Mouse (Mus musculus) erythroblast, embryonic 14.5 days (primary cell): ENCODE measurements around the gene Osbp. TPM values are rescaled to one million over a fixed set of nuclear protein-coding genes. Genes with fewer than 3 reads are reported as not detected.
A peak's percentile ranks its signal among the peaks of the same experiment; 100 is the strongest.

Experiments used
- H3K27me3 ChIP-seq: 2 replicates; pipeline ENCODE4 v1.6.1; 2012; ENCODE audit warnings: inconsistent platforms; ENCODE audit not compliant: control insufficient read depth
- H3K36me3 ChIP-seq: 2 replicates; pipeline ENCODE4 v1.6.1; 2012; ENCODE audit warnings: mild to moderate bottlenecking, inconsistent platforms; ENCODE audit not compliant: control insufficient read depth
- H3K4me1 ChIP-seq: 2 replicates; pipeline ENCODE4 v1.6.1; 2012; ENCODE audit warnings: inconsistent platforms; ENCODE audit not compliant: control insufficient read depth
- H3K4me3 ChIP-seq: replicated peaks from 2 replicates; pipeline ENCODE3; 2012; ENCODE audit warnings: moderate library complexity, mild to moderate bottlenecking, inconsistent platforms
- H3K9me3 ChIP-seq: 2 replicates; pipeline ENCODE4 v1.6.1; 2012; ENCODE audit warnings: low read length, inconsistent platforms, mixed read lengths; ENCODE audit not compliant: control insufficient read depth
- GATA1 ChIP-seq: IDR thresholded peaks from 2 replicates; pipeline ENCODE4 v1.6.1; 2012; ENCODE audit warnings: low read length, inconsistent platforms, mixed read lengths
- TAL1 ChIP-seq: IDR thresholded peaks from 3 replicates; pipeline ENCODE4 v1.6.1; 2012; ENCODE audit warnings: low read length, inconsistent platforms, mixed read lengths
- polyA plus RNA-seq: library from polyadenylated mRNA; stranded (reverse); fragments of >175 nt; gene quantifications from 2 replicates; pipeline ENCODE4 v1.2.3, GENCODE M21; 2012

Gene Osbp
- polyA plus RNA-seq, 1 experiment, result 0.53 TPM

GRCm38 (mm10) chr19:11956636-11957035, 9.1 kb upstream of the Osbp start:
- Histone ChIP-seq H3K27me3 (no peaks in the 10 kb centered on the region), H3K4me1 (peaks cover 7% of the 10 kb centered on the region; the same call in 1 of the 2 replicates), H3K4me3 (no peak overlapping the region), H3K36me3 (no peaks in the 10 kb centered on the region), H3K9me3 (no peaks in the 10 kb centered on the region)
- no peak for TF ChIP-seq TAL1
- no peak for TF ChIP-seq GATA1

DNA sequence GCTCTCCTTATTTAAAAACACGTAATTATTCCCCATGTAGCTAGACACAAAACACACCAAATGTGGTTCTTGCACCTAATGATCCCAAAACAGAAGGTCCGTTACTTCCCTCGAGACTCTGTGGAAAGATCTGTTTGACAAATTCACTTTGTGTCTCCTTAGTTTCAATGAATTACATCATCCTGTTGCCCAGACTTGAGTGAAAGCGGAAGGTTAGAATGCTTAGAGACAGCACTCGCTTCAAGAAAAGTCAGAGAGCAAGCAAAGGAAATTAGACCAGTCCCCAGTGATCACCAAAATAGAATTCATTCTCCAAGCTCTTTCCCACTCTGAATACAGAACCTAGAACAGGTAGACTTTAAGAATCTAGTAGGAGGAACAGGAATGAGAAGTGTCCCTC, 8.3 kb upstream of the Osbp start:
- peaks cover 7% of the 10 kb centered on the region; the same call in 1 of the 2 replicates for H3K4me1 ChIP-seq
- H3K9me3 ChIP-seq, result no peaks in the 10 kb centered on the region
- no peak for TF ChIP-seq GATA1
- TF ChIP-seq TAL1, result no peak
- H3K27me3 ChIP-seq, result peaks cover under 1% of the 10 kb centered on the region; the same call in 1 of the 2 replicates
- H3K4me3 ChIP-seq, result no peak overlapping the region
- H3K36me3 ChIP-seq, result no peaks in the 10 kb centered on the region

DNA sequence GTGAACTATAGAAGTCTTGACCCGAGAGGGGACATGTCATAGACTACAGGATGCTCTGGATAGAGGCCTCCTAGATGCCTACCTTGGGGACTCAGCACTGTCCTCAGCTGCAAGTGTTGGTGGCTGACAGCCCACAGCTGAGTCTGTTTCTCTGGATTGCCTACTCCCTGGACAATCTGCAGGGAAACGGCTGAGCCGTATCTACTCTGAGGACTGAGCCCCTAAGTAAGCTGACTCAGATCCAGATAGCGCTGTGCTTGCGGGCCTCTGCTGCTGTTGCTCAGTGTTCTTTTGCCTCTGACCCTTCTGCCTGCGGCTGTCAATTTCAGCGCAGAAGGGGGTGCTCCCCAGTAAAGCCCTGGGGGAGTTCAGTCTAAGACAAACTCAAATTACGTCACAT, 7.9 kb upstream of the Osbp start:
- Histone ChIP-seq H3K4me3 (no peak overlapping the region), H3K9me3 (no peaks in the 10 kb centered on the region), H3K4me1 (peaks cover 7% of the 10 kb centered on the region; the same call in 1 of the 2 replicates), H3K36me3 (no peaks in the 10 kb centered on the region), H3K27me3 (peaks cover 3% of the 10 kb centered on the region)
- TF ChIP-seq GATA1 (no peak), TAL1 (no peak)

- Histone ChIP-seq H3K9me3 (peaks cover 4% of the 10 kb centered on the region; the same call in 1 of the 2 replicates), H3K4me3 (peak overlapping the region; percentile 85), H3K27me3 (peaks cover 3% of the 10 kb centered on the region), H3K36me3 (peaks cover 18% of the 10 kb centered on the region), H3K4me1 (peaks cover 33% of the 10 kb centered on the region)
- TF ChIP-seq TAL1, result no peak
- no peak for TF ChIP-seq GATA1
Observed at GRCm38 (mm10) chr19:11964266-11964665, 1.5 kb upstream of the Osbp start.

DNA sequence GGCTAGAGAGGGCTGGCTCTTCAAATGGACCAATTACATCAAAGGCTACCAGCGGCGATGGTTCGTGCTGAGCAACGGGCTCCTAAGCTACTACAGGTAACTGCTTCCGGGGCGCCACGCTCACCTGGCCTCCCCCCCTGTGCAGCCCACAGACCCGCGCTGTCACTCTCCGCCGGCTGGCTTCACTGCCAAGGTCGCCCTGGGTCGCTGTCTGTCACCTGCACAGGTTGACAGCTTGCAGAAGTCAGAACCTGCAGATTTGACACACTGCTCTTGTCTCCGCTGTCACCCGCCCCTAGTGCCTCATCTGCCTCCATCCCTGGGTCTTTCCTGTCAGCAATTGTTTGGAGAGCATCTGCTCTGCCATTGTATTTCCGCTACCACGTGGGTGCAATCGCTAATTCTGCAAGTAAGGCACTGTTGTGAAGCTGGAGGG, 478 bp downstream of the Osbp start:
- Histone ChIP-seq H3K36me3 (peaks cover 36% of the 10 kb centered on the region), H3K4me1 (peaks cover 38% of the 10 kb centered on the region), H3K27me3 (peaks cover 3% of the 10 kb centered on the region), H3K4me3 (peak overlapping the region; percentile 85), H3K9me3 (peaks cover 4% of the 10 kb centered on the region; the same call in 1 of the 2 replicates)
- TF ChIP-seq TAL1 (no peak), GATA1 (no peak)

DNA sequence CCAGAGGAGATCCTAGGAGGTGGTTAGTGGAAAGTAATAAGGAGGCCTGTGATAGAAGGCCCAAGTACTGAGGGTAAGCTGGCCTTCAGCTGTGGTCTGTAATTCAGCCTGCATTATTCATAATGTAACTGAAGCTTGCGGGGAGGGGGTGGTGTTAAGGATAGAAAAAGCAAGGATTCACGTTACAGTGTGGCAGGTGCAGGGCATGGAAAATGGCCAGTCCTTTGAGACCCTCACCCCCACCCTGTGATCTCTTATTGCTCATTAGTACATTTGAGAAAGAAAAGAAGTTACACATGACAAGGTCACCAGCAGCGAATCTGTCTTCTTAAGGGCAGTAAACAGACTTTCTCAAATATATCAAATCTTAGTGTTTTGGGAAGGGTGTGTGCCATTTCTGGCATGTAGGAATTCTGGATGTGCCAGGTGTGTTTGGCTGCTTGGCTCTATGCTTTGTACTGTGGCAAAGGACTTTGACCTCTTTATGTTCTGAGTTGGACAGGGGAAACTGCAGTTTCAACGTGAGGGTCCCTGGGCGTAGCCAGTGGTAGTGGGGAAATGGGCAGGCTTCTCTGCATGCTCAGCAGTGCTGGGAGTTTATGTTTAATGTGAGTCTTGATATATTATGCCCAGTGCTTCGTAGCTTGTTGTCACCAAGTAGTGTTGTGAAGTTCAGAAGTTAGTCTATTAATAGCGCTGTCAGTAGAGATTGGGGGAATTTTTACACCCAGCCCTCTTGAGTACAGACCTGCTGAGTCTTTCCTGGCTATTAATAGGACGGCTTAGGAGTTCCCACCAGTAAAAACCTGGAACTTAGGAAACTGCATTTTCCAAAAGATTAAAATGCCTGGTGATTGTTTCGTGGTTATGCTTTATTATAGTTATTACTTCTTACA, 3.7 kb downstream of the Osbp start:
- no peaks in the 10 kb centered on the region for H3K27me3 ChIP-seq
- TF ChIP-seq TAL1 (no peak), GATA1 (no peak)
- H3K4me3 ChIP-seq, result no peak overlapping the region
- peaks cover 58% of the 10 kb centered on the region for H3K4me1 ChIP-seq
- H3K36me3 ChIP-seq, result peaks cover 68% of the 10 kb centered on the region
- H3K9me3 ChIP-seq, result peaks cover under 1% of the 10 kb centered on the region; the same call in 1 of the 2 replicates

- Histone ChIP-seq H3K36me3 (peaks cover 99% of the 10 kb centered on the region), H3K9me3 (no peaks in the 10 kb centered on the region), H3K27me3 (no peaks in the 10 kb centered on the region), H3K4me1 (peaks cover 58% of the 10 kb centered on the region), H3K4me3 (peak overlapping the region; percentile 0)
- no peak for TF ChIP-seq TAL1
- no peak for TF ChIP-seq GATA1
Observed at GRCm38 (mm10) chr19:11973511-11974222, 7.9 kb downstream of the Osbp start.

- Histone ChIP-seq H3K36me3 (peaks cover 99% of the 10 kb centered on the region), H3K27me3 (no peaks in the 10 kb centered on the region), H3K4me3 (no peak overlapping the region), H3K9me3 (no peaks in the 10 kb centered on the region), H3K4me1 (peaks cover 55% of the 10 kb centered on the region)
- TF ChIP-seq TAL1 (no peak), GATA1 (no peak)
Observed at GRCm38 (mm10) chr19:11974223-11974540, 8.4 kb downstream of the Osbp start.

DNA sequence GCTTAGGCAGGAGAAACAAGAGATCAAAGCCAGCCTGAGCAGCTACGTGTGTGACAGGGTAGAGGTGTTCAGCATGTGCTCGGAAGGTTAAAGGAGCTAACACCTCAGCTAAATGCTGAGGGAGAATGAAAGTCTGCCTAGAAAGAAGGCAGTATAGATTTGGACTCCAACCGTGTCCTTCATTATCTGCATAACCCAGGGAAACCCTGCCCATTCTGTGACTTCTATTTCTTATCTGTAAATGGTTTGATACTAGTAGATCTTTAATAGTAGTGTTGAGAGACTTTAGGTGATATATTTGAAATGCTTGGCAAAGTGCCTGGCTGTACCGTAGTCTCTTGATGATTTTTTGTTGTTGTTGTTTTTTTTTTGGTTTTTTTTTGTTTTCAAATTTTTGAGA, 9.9 kb downstream of the Osbp start:
- Histone ChIP-seq H3K9me3 (no peaks in the 10 kb centered on the region), H3K4me1 (peaks cover 48% of the 10 kb centered on the region), H3K4me3 (no peak overlapping the region), H3K36me3 (peaks cover 100% of the 10 kb centered on the region), H3K27me3 (no peaks in the 10 kb centered on the region)
- no peak for TF ChIP-seq TAL1
- TF ChIP-seq GATA1, result no peak
